Mouse (Mus musculus) kidney, adult 9 months (tissue): ENCODE data around the gene Ankdd1b.

ENCODE experiments used
- DNase-seq: peaks from one replicate; pipeline ENCODE4 v3.0.0; 2022

Gene Ankdd1b

GRCm38 (mm10) chr13:96470957-96471356 lies at the start of gene Ankdd1b:
Ankdd1b (minus strand) TSS chr13:96471198.
- no peak for DNase-seq

DNA sequence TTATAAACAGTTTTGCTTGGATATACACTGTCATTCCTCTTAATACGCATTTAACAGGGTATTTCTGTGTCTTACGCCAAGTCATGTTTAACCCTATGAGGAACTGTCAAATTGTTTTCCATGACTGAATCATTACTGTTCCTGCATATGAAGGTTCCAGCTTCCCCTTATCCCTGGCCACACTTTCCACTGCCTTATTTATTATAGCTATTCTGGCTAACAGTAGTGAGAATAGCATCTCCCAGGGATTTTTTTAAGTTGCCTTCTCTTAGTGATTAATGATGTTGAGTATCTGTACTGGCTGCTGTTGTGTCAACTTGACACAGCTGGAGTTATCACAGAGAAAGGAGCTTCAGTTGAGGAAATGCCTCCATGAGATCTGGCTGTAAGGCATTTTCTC lies 46.3 kb upstream of the Ankdd1b start:
- DNase-seq, result no peak

DNA sequence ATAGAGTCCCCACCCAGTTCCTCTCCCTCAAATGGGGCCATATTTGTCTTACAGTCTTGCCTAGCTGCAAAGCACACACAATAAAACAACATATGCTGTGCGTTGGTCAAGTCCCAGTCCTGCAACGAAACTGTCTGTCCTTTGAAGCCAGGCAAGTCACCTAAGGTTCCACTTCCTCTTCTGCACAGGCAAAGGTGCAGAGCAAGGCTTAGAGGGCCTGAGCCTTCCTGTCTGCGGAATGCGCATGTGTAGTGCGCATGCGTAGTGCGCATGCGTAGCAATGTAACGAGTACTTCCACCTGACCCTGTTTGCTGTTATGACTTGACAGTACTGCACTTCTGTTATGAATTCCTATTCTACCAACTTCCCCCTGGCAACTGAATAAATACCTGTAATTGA lies 45.3 kb upstream of the Ankdd1b start:
- no peak for DNase-seq

GRCm38 (mm10) chr13:96514154-96514942 lies 43.4 kb upstream of the Ankdd1b start:
- no peak for DNase-seq

GRCm38 (mm10) chr13:96511893-96512292 lies 40.9 kb upstream of the Ankdd1b start:
- peak; percentile 16 for DNase-seq

DNA sequence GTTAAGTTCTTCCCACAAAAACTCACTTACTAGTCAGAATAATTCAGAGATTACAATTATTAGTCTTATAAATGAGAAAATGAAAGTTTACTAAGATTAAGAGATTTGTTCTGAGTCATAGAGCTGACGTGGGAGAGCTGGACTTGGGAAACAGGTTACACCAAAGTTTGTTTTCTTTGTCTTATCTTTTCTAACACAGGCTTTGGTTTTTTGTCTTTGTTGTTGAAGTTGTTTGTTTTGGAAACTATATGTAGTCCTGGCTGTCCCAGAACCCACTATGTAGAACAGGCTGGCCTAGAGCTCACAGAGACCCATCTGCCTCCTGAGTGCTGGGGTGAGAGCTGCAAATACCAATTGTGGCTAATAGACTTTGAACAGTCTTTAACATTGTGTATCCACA lies 40.3 kb upstream of the Ankdd1b start:
- no peak for DNase-seq

DNA sequence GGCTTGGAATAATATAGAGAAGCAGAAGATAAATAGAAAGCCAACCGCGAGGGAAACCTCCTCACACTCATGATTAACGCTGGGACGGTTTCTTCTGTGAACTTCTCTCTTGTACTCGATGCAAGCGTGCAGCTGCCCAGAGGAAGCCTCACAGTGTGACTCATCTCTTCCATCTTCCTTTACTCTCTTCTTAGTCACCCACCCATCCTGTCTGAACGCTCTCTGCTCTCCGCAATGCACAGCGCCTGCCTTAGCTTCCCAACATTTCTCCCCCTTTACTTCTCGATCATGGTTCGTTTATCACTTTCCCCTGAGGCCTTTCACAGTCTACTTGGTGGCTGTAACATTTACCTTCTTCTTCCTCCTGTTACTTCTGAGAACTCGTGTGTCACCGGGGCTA lies 39.6 kb upstream of the Ankdd1b start:
- no peak for DNase-seq

- DNase-seq, result no peak
These were observed 36.5 kb upstream of the Ankdd1b start for GRCm38 (mm10) chr13:96507541-96507940.

DNA sequence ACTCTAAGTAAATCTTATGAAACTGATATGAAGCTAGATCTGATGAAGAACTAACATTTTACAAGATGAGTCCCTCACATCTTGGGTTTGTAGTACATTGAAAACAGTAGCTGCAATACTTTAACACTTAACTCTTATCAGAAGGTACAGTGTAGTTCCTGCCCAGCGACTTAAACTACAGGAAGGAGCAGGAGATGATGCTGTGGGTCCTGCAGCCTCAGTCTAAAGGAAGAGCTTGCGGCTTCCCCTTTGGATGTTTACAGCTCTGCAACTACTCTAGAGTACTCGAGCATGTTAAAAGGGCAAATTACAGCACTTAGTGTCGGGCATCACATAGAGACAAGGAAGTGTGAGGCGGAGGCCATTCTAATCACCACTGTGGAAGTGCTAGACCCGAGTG lies 35.3 kb upstream of the Ankdd1b start:
- DNase-seq, result no peak

GRCm38 (mm10) chr13:96505661-96506060 lies 34.7 kb upstream of the Ankdd1b start:
- DNase-seq, result no peak

GRCm38 (mm10) chr13:96499891-96500290 lies 28.9 kb upstream of the Ankdd1b start:
- peak; percentile 46 for DNase-seq

DNA sequence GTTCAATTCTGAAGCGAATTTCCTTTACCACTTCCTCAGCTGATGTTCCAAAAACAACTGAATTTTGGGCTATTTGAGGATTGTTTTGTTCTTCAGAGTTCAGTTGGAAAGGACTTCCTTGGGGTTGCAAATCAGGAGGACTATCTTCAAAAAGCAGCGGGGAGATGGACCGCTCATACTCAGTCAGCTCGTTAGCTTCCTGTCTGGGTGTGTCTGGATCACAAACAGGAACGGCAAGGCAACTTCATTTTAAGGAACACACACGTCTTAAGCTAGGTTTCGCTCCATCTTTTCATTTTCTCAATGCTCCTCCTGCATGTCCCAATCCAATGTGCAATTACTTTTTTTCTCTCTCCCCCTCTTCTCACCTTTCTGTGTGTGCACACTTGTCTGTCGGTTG lies 25.6 kb upstream of the Ankdd1b start:
- peak; percentile 9 for DNase-seq

DNA sequence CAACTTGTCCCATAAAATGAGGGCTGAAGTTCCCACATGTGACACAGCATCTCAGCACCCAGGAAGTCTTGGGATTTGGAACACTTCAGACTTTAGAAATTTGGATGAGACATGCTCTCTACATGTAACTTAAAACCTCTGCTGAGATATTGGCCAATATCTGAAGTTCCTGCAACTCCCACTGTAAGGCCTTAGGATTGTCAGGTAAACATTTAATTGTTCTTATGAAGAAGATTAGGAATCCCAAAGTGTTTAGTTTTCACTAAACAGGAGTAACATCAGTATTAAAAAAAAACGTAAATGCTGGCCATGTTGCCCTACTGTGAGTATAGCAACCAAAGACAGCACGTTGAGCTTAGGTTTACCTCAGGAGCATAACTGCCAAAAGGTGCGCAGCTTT lies 19.4 kb upstream of the Ankdd1b start, which contains the start of gene Gm17622:
Gene Gm17622, plus strand, starts transcription at position 301 of the 400 bp plus-strand sequence.
- no peak for DNase-seq

DNA sequence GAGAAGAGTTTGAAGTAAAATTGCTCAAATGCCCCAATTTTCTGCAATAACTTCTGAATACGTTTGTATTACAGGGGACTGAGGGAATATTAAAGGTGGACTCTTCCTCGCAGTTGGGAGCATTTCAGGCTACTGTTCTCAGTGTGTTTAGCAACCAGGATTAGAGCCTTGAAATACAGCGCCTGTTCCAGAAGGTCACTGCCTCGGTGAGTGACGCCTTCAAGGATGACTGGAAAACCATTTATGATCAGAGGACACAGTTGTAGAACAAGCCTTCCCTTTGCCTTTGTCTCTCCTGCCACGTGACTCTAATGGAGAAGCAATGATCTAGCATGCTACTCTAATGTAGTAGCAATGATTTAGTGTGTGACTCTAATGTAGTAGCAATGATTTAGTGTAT lies 17.0 kb upstream of the Ankdd1b start:
- DNase-seq, result no peak

GRCm38 (mm10) chr13:96487230-96487629 lies 16.2 kb upstream of the Ankdd1b start:
- DNase-seq, result no peak

GRCm38 (mm10) chr13:96478991-96479390 lies 8.0 kb upstream of the Ankdd1b start:
- no peak for DNase-seq

GRCm38 (mm10) chr13:96477226-96477625 lies 6.2 kb upstream of the Ankdd1b start:
- no peak for DNase-seq

GRCm38 (mm10) chr13:96470556-96470955 lies 442 bp downstream of the Ankdd1b start:
- no peak for DNase-seq

DNA sequence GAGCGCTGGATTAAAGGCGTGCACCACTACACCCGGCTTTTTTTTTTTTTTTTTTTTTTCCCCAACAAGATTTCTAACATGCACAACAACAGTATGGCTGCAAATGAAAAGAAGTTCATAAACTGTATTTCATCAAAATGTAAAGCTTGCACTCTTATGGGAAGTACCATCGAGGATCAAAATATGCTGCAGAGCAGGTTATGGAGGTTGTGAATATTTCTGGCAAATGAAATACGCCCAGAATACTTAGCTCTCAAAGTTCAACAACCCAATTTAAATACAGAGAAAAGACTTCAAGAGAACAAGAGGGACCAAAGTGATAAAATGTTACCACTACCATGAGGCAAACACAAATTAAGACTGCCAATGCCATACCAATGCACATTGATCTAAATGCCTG lies 2.3 kb downstream of the Ankdd1b start:
- DNase-seq, result no peak

DNA sequence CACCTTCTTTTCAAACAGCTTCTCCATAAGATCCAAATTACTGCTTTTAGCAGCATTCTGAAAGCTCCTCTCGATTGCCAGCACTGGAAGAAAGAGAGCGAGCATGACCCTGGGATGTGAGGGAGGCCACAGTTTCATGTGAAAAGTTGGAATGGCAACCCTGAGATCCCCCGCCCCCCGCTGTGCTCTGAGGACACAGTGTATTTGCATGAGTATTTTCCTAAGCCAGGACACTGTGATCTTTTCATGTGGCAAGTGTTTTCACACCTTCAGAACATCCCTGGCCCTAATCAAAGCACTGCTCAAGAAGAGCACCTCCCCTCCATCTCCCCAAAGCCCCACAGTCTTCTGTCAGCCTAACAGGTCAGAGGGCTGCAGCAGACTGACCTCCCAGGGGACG lies 5.7 kb downstream of the Ankdd1b start:
- DNase-seq, result no peak

DNA sequence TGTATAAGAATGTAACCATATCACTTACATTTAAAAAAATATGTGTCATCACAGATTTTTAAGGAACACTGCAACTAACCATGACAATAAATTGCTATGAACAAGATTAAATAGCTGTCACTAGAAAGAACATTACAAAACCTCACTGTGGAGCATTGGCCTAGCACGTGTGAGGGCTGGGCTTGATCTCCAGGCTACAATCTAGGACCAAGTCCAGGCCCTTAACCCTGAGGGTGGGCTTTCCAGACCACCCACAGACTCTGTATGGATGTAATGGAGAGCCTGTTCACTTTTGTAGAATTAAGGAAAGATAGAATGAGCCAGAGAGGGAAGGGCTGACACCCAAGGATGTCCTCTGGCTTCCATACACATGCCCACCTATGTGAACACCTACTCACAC lies 8.4 kb downstream of the Ankdd1b start:
- DNase-seq, result no peak

- no peak for DNase-seq
These were observed 12.4 kb downstream of the Ankdd1b start for GRCm38 (mm10) chr13:96458606-96459005.

GRCm38 (mm10) chr13:96458018-96458417 lies 13.0 kb downstream of the Ankdd1b start:
- no peak for DNase-seq

GRCm38 (mm10) chr13:96457566-96457965 lies 13.4 kb downstream of the Ankdd1b start:
- DNase-seq, result no peak

- DNase-seq, result no peak
These were observed 16.7 kb downstream of the Ankdd1b start for GRCm38 (mm10) chr13:96454288-96454687.
